ENCODE assay signal across 8 mouse cellular contexts in genomic region chr2:73774786-73775682, GRCm38 (mm10). TPM values are rescaled to one million over a fixed set of nuclear protein-coding genes. Genes with fewer than 3 reads are reported as not detected.
DNase-seq lines count a peak whose midpoint lies in the region; ATAC-seq and TF ChIP-seq lines count a peak whose summit lies in the region.

Gene Chn1 (minus strand): TSS chr2:73775346.

- H3K27me3 ChIP-seq in embryonic facial prominence, embryonic 13.5 days = 0 out of 2 replicates have a peak, but pooled peaks cover 6% of the 10 kb centered on the region
- no peaks in the 10 kb centered on the region for H3K27me3 ChIP-seq in heart, embryonic 12.5 days (replicated peaks)
- no peaks in the 10 kb centered on the region for H3K27me3 ChIP-seq in kidney, postnatal 0 days (ENCODE audit: insufficient read depth, low read length)
- H3K27me3 ChIP-seq in midbrain, postnatal 0 days (ENCODE audit: insufficient read depth, low read length) = no peaks in the 10 kb centered on the region; the same call in 1 of the 2 replicates

- TF ChIP-seq CTCF in kidney, postnatal 0 days (IDR thresholded peaks at IDR 0.05; ENCODE audit: low read depth) = no peak
- no peak for TF ChIP-seq CTCF in midbrain, postnatal 0 days (IDR thresholded peaks at IDR 0.05)

- H3K9ac ChIP-seq in embryonic facial prominence, embryonic 13.5 days = peak within 1 kb of the TSS; percentile 82
- peak within 1 kb of the TSS; percentile 93 for H3K9ac ChIP-seq in heart, embryonic 12.5 days
- H3K9ac ChIP-seq in kidney, postnatal 0 days (ENCODE audit: low read depth, low read length) = peak within 1 kb of the TSS; percentile 81
- H3K9ac ChIP-seq in midbrain, postnatal 0 days (replicated peaks; ENCODE audit: low read length, poor library complexity, severe bottlenecking) = peak within 1 kb of the TSS; percentile 77

- DNase-seq in spleen, postnatal 10 days (ENCODE audit: low spot score in 2 of 2) = peak; percentile 7 to 27
- no peak for DNase-seq in spleen, adult 12 weeks (ENCODE audit: low spot score)
- DNase-seq in kidney, postnatal 0 days (ENCODE audit: low spot score) = peak; percentile 68
- DNase-seq in liver = peak; percentile 58
- DNase-seq in midbrain, postnatal 0 days (ENCODE audit: low spot score) = peak; percentile 85
- peak; percentile 81 for DNase-seq in testis, postnatal 10 days (ENCODE audit: low spot score)

- H3K4me2 ChIP-seq in embryonic facial prominence, embryonic 13.5 days = peak within 1 kb of the TSS; percentile 79
- H3K4me2 ChIP-seq in heart, embryonic 12.5 days = peak within 1 kb of the TSS; percentile 83
- peak within 1 kb of the TSS; percentile 89 for H3K4me2 ChIP-seq in kidney, postnatal 0 days (ENCODE audit: low read length)
- peak within 1 kb of the TSS; percentile 72 for H3K4me2 ChIP-seq in midbrain, postnatal 0 days (ENCODE audit: low read depth, low read length, poor library complexity, severe bottlenecking)

- H3K27ac ChIP-seq in embryonic facial prominence, embryonic 13.5 days = peak within 1 kb of the TSS; percentile 74
- H3K27ac ChIP-seq in heart, embryonic 12.5 days (ENCODE audit: poor library complexity, severe bottlenecking) = peak within 1 kb of the TSS; percentile 53
- H3K27ac ChIP-seq in kidney, postnatal 0 days = no peak within 1 kb of the TSS
- H3K27ac ChIP-seq in midbrain, postnatal 0 days (ENCODE audit: low read depth, low read length) = peak within 1 kb of the TSS; percentile 85

- H3K36me3 ChIP-seq in embryonic facial prominence, embryonic 13.5 days = no peaks in the 10 kb centered on the region
- H3K36me3 ChIP-seq in heart, embryonic 12.5 days = no peaks in the 10 kb centered on the region
- H3K36me3 ChIP-seq in kidney, postnatal 0 days (ENCODE audit: insufficient read depth, low read length) = no peaks in the 10 kb centered on the region
- no peaks in the 10 kb centered on the region for H3K36me3 ChIP-seq in midbrain, postnatal 0 days (ENCODE audit: insufficient read depth, low read length)

- no peaks in the 10 kb centered on the region for H3K9me3 ChIP-seq in embryonic facial prominence, embryonic 13.5 days
- no peaks in the 10 kb centered on the region for H3K9me3 ChIP-seq in heart, embryonic 12.5 days (replicated peaks)
- H3K9me3 ChIP-seq in kidney, postnatal 0 days (replicated peaks; ENCODE audit: low read length) = no peaks in the 10 kb centered on the region
- H3K9me3 ChIP-seq in midbrain, postnatal 0 days (ENCODE audit: low read length) = no peaks in the 10 kb centered on the region

- ATAC-seq in embryonic facial prominence, embryonic 13.5 days (ENCODE audit: insufficient number of reproducible peaks, insufficient read depth, low FRiP score, low TSS enrichment, low read depth) = peak; percentile 86
- peak; percentile 82 for ATAC-seq in heart, embryonic 12.5 days (ENCODE audit: insufficient number of reproducible peaks, low FRiP score)
- ATAC-seq in kidney, postnatal 0 days (replicated peaks; ENCODE audit: low FRiP score, low read depth) = peak; percentile 90
- peak; percentile 93 for ATAC-seq in midbrain, postnatal 0 days (ENCODE audit: low FRiP score)

- under 1% methylated on average over 84 of the region's 131 CpGs for WGBS in embryonic facial prominence, embryonic 13.5 days
- 3% methylated on average over 126 of the region's 131 CpGs for WGBS in heart, embryonic 12.5 days
- WGBS in kidney, postnatal 0 days = under 1% methylated on average over 107 of the region's 131 CpGs
- WGBS in midbrain, postnatal 0 days = under 1% methylated on average over 58 of the region's 131 CpGs

- H3K4me1 ChIP-seq in embryonic facial prominence, embryonic 13.5 days = peaks cover 27% of the 10 kb centered on the region
- peaks cover 16% of the 10 kb centered on the region for H3K4me1 ChIP-seq in heart, embryonic 12.5 days (replicated peaks)
- H3K4me1 ChIP-seq in kidney, postnatal 0 days (replicated peaks; ENCODE audit: insufficient read depth, low read length) = no peaks in the 10 kb centered on the region
- peaks cover 7% of the 10 kb centered on the region; the same call in 1 of the 2 replicates for H3K4me1 ChIP-seq in midbrain, postnatal 0 days (ENCODE audit: insufficient read depth, low read length)

- H3K4me3 ChIP-seq in embryonic facial prominence, embryonic 13.5 days = peak within 1 kb of the TSS; percentile 82
- peak within 1 kb of the TSS; percentile 100 for H3K4me3 ChIP-seq in heart, embryonic 12.5 days
- H3K4me3 ChIP-seq in kidney, postnatal 0 days (replicated peaks; ENCODE audit: low read depth, low read length) = peak within 1 kb of the TSS; percentile 82
- H3K4me3 ChIP-seq in midbrain, postnatal 0 days (ENCODE audit: low read depth, low read length) = peak within 1 kb of the TSS; percentile 89

RNA-seq across cellular contexts. Expression of gene Chn1, which starts in this region (rescaled TPM):
- 23.9 and 26.1 TPM in 2 replicates for polyA plus RNA-seq in embryonic facial prominence, embryonic 13.5 days (2015; fragmentation: Nextera tagmentation; extraction: Ambion mirVana)
- polyA plus RNA-seq in heart, embryonic 12.5 days (2016; fragmentation: Nextera tagmentation; extraction: Ambion mirVana) = 14.4 and 21.0 TPM in 2 replicates
- polyA plus RNA-seq in kidney, postnatal 0 days (2015; fragmentation: Nextera tagmentation; extraction: Ambion mirVana) = 12.4 and 12.9 TPM in 2 replicates
- total RNA-seq in midbrain, postnatal 0 days (2014; rRNA removed) = 122 and 147 TPM in 2 replicates
- 80.3 and 81.1 TPM in 2 replicates for polyA plus RNA-seq in midbrain, postnatal 0 days (2015; fragmentation: Nextera tagmentation; extraction: Ambion mirVana)
